Mouse (Mus musculus): Measurements from ENCODE around the gene Ergic2. TPM values are rescaled to one million over a fixed set of nuclear protein-coding genes. Genes with fewer than 3 reads are reported as not detected.
A peak's percentile ranks its signal among the peaks of the same experiment; 100 is the strongest.

The Ergic2 gene
- polyA plus RNA-seq, 1 experiment from 2014 or later: 213 TPM

- Histone ChIP-seq H3K36me3 (ENCODE audit: control insufficient read depth, insufficient read depth, low read length) (no peaks in the 10 kb centered on the region), H3K9ac (replicated peaks; ENCODE audit: low read length) (no peak overlapping the region), H3K27me3 (ENCODE audit: control insufficient read depth, insufficient read depth, low read length) (no peaks in the 10 kb centered on the region), H3K27ac (replicated peaks; ENCODE audit: low read depth, low read length) (no peak overlapping the region), H3K4me2 (ENCODE audit: low read length) (no peak overlapping the region), H3K9me3 (ENCODE audit: control insufficient read depth, low read length) (no peaks in the 10 kb centered on the region), H3K4me3 (replicated peaks; ENCODE audit: low read depth, low read length) (no peak overlapping the region), H3K4me1 (ENCODE audit: control insufficient read depth, insufficient read depth, low read length) (no peaks in the 10 kb centered on the region)
- DNase-seq (no peak), ATAC-seq (ENCODE audit: low FRiP score, low TSS enrichment) (no peak)
- WGBS: 70% methylated on average over 2 of the region's 2 CpGs
Measured at GRCm38 (mm10) chr6:148222686-148223085, 10.5 kb upstream of the Ergic2 start.

DNA sequence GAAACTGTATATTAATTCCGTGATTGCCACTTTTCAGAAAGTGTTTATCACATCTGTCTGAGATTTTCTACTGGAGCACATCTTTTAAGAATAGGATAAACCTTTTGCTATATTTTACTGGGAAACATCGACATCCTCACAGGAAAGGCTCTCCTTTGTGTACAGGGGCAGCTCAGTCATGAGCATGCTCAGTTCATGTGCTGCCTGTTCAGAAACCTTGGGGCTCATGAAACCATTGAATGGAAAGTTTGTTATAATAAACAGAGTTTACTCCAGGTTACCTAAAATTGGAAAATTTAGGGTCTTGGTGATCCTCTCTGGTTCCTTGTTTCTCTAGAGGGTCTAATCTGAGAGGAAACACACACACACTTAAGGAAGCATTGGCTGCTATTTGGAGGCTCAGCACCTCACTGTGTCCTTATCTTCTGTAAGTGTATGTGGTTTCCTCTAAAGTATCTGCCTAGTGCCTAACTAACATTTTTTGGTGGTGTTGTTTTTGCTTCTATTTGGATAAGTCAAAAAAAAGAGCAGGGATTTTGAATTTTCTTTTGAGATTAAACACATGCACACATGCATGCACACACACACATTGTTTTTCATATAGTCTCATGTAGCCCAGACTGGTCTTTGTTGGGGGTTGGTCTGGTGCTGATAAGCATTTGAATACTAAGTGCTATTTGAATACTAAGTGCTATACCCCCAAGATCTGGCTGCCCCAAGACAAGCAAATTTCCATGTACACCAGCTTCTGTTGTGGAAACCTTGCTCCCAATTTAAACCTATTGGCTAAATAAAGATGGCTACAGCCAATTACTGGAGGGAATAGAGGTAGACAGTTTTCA, 6.3 kb upstream of the Ergic2 start:
- Histone ChIP-seq H3K4me1 (ENCODE audit: control insufficient read depth, insufficient read depth, low read length) (no peaks in the 10 kb centered on the region), H3K27ac (replicated peaks; ENCODE audit: low read depth, low read length) (no peak overlapping the region), H3K36me3 (ENCODE audit: control insufficient read depth, insufficient read depth, low read length) (no peaks in the 10 kb centered on the region), H3K9me3 (ENCODE audit: control insufficient read depth, low read length) (no peaks in the 10 kb centered on the region), H3K4me2 (ENCODE audit: low read length) (no peak overlapping the region), H3K27me3 (ENCODE audit: control insufficient read depth, insufficient read depth, low read length) (no peaks in the 10 kb centered on the region), H3K9ac (replicated peaks; ENCODE audit: low read length) (no peak overlapping the region), H3K4me3 (replicated peaks; ENCODE audit: low read depth, low read length) (no peak overlapping the region)
- ATAC-seq (ENCODE audit: low FRiP score, low TSS enrichment) (no peak), DNase-seq (no peak)
- WGBS: 91% methylated on average over 2 of the region's 2 CpGs

GRCm38 (mm10) chr6:148216752-148217151, 4.6 kb upstream of the Ergic2 start:
- no peaks in the 10 kb centered on the region for H3K9me3 ChIP-seq (ENCODE audit: control insufficient read depth, low read length)
- no peak overlapping the region for H3K9ac ChIP-seq (replicated peaks; ENCODE audit: low read length)
- H3K4me2 ChIP-seq (ENCODE audit: low read length): no peak overlapping the region
- H3K36me3 ChIP-seq (ENCODE audit: control insufficient read depth, insufficient read depth, low read length): no peaks in the 10 kb centered on the region
- H3K27me3 ChIP-seq (ENCODE audit: control insufficient read depth, insufficient read depth, low read length): no peaks in the 10 kb centered on the region
- peaks cover 7% of the 10 kb centered on the region for H3K4me1 ChIP-seq (ENCODE audit: control insufficient read depth, insufficient read depth, low read length)
- no peak overlapping the region for H3K27ac ChIP-seq (replicated peaks; ENCODE audit: low read depth, low read length)
- 90% methylated on average over 4 of the region's 4 CpGs for WGBS
- ATAC-seq (ENCODE audit: low FRiP score, low TSS enrichment) (no peak), DNase-seq (no peak)
- H3K4me3 ChIP-seq (replicated peaks; ENCODE audit: low read depth, low read length): no peak overlapping the region

GRCm38 (mm10) chr6:148214765-148215164, 2.6 kb upstream of the Ergic2 start:
- no peak overlapping the region for H3K27ac ChIP-seq (replicated peaks; ENCODE audit: low read depth, low read length)
- no peak overlapping the region for H3K4me2 ChIP-seq (ENCODE audit: low read length)

DNA sequence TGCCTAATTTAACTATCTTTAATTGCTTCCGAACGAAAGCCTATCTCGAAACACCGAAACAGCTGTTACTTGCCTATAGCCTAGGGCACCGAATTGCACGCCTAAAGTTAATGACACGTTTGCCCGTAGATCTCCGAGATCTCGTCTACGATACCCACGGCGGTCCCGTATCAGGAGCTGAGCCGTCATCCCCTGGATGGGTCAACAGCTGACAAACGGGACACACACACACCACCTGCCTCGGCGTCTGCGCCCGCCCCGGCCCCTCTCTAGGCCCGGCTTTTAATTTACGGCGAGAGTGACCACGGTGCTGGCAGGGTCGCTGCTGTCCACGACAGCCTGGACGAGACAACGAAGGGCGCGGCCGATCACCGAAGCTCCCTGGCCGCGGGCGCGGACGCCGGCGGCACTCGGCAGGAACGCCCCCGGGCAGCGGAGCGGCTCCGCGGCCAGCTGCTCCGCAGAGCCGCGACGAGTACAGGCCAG, 740 bp downstream of the Ergic2 start:
- Histone ChIP-seq H3K9me3 (ENCODE audit: control insufficient read depth, low read length) (no peaks in the 10 kb centered on the region), H3K27me3 (ENCODE audit: control insufficient read depth, insufficient read depth, low read length) (no peaks in the 10 kb centered on the region), H3K4me1 (ENCODE audit: control insufficient read depth, insufficient read depth, low read length) (peaks cover 18% of the 10 kb centered on the region), H3K4me2 (ENCODE audit: low read length) (peak overlapping the region; percentile 80), H3K27ac (replicated peaks; ENCODE audit: low read depth, low read length) (peak overlapping the region; percentile 89), H3K9ac (replicated peaks; ENCODE audit: low read length) (peak overlapping the region; percentile 98), H3K4me3 (replicated peaks; ENCODE audit: low read depth, low read length) (peak overlapping the region; percentile 97), H3K36me3 (ENCODE audit: control insufficient read depth, insufficient read depth, low read length) (no peaks in the 10 kb centered on the region)
- ATAC-seq (ENCODE audit: low FRiP score, low TSS enrichment) (peak; percentile 57), DNase-seq (no peak)
- WGBS: 1% methylated on average over 51 of the region's 51 CpGs

More at GRCm38 (mm10) chr6:148214765-148215164, 2.6 kb upstream of the Ergic2 start:
- Histone ChIP-seq H3K9me3 (ENCODE audit: control insufficient read depth, low read length) (no peaks in the 10 kb centered on the region), H3K9ac (replicated peaks; ENCODE audit: low read length) (no peak overlapping the region), H3K27me3 (ENCODE audit: control insufficient read depth, insufficient read depth, low read length) (no peaks in the 10 kb centered on the region), H3K4me1 (ENCODE audit: control insufficient read depth, insufficient read depth, low read length) (peaks cover 18% of the 10 kb centered on the region), H3K4me3 (replicated peaks; ENCODE audit: low read depth, low read length) (no peak overlapping the region), H3K36me3 (ENCODE audit: control insufficient read depth, insufficient read depth, low read length) (no peaks in the 10 kb centered on the region)
- DNase-seq (peak; percentile 82), ATAC-seq (ENCODE audit: low FRiP score, low TSS enrichment) (no peak)
- WGBS: 7% methylated on average over 5 of the region's 5 CpGs

DNA sequence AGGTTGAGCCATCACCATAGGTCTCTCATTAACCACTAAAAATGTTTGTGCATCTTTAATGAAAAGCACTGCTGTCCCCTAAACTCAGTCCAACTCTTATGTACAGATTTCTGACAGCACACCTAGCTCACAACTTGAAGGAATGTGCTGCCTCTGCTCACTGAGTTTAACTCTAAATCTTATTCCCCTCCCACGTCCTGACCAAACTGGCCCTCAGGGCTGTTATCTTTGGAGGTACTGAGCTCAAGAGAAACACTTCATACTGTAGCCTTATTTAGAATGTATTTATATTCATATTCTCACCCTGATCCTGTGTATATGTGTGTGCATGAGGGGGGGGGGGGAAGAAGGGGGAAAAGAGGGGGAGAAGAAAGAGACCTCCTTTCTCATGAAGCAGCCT, 4.7 kb downstream of the Ergic2 start:
- Histone ChIP-seq H3K4me1 (ENCODE audit: control insufficient read depth, insufficient read depth, low read length) (peaks cover 12% of the 10 kb centered on the region), H3K27me3 (ENCODE audit: control insufficient read depth, insufficient read depth, low read length) (no peaks in the 10 kb centered on the region), H3K36me3 (ENCODE audit: control insufficient read depth, insufficient read depth, low read length) (peaks cover 17% of the 10 kb centered on the region), H3K4me3 (replicated peaks; ENCODE audit: low read depth, low read length) (no peak overlapping the region), H3K9me3 (ENCODE audit: control insufficient read depth, low read length) (no peaks in the 10 kb centered on the region), H3K27ac (replicated peaks; ENCODE audit: low read depth, low read length) (no peak overlapping the region), H3K9ac (replicated peaks; ENCODE audit: low read length) (no peak overlapping the region), H3K4me2 (ENCODE audit: low read length) (no peak overlapping the region)
- ATAC-seq (ENCODE audit: low FRiP score, low TSS enrichment): no peak
- no peak for DNase-seq
- 92% methylated on average over 1 of the region's 1 CpGs for WGBS

DNA sequence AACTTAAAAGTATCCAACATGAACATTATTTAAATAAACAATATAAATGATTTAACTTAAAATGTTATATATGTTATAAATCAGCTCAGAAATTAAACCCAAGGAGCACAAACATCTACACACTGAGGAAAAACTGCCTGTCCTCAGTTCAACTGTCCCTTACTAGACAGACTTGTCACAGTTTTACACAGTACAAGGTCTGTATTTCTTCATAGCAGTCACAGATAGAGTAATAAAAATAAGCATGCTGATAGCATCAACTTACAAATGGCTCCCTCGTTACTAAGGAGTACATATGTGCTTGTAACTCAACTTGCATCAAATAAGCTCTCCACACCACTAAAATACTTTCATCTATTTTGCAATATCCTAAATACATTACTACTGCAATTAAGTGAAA, 7.0 kb downstream of the Ergic2 start:
- Histone ChIP-seq H3K27ac (replicated peaks; ENCODE audit: low read depth, low read length) (no peak overlapping the region), H3K27me3 (ENCODE audit: control insufficient read depth, insufficient read depth, low read length) (no peaks in the 10 kb centered on the region), H3K4me3 (replicated peaks; ENCODE audit: low read depth, low read length) (no peak overlapping the region), H3K4me1 (ENCODE audit: control insufficient read depth, insufficient read depth, low read length) (0 out of 2 replicates have a peak, but pooled peaks cover 1% of the 10 kb centered on the region), H3K9me3 (ENCODE audit: control insufficient read depth, low read length) (no peaks in the 10 kb centered on the region), H3K9ac (replicated peaks; ENCODE audit: low read length) (no peak overlapping the region), H3K36me3 (ENCODE audit: control insufficient read depth, insufficient read depth, low read length) (peaks cover 36% of the 10 kb centered on the region), H3K4me2 (ENCODE audit: low read length) (no peak overlapping the region)
- no peak for DNase-seq
- ATAC-seq (ENCODE audit: low FRiP score, low TSS enrichment): no peak
- 96% methylated on average over 1 of the region's 1 CpGs for WGBS

- Histone ChIP-seq H3K4me3 (replicated peaks; ENCODE audit: low read depth, low read length) (no peak overlapping the region), H3K9me3 (ENCODE audit: control insufficient read depth, low read length) (no peaks in the 10 kb centered on the region), H3K27me3 (ENCODE audit: control insufficient read depth, insufficient read depth, low read length) (no peaks in the 10 kb centered on the region), H3K4me1 (ENCODE audit: control insufficient read depth, insufficient read depth, low read length) (no peaks in the 10 kb centered on the region), H3K4me2 (ENCODE audit: low read length) (no peak overlapping the region), H3K27ac (replicated peaks; ENCODE audit: low read depth, low read length) (no peak overlapping the region), H3K36me3 (ENCODE audit: control insufficient read depth, insufficient read depth, low read length) (peaks cover 69% of the 10 kb centered on the region), H3K9ac (replicated peaks; ENCODE audit: low read length) (no peak overlapping the region)
- no peak for ATAC-seq (ENCODE audit: low FRiP score, low TSS enrichment)
- DNase-seq: no peak
- WGBS: 96% methylated on average over 3 of the region's 3 CpGs
Measured at GRCm38 (mm10) chr6:148199729-148200128, 12.4 kb downstream of the Ergic2 start.

DNA sequence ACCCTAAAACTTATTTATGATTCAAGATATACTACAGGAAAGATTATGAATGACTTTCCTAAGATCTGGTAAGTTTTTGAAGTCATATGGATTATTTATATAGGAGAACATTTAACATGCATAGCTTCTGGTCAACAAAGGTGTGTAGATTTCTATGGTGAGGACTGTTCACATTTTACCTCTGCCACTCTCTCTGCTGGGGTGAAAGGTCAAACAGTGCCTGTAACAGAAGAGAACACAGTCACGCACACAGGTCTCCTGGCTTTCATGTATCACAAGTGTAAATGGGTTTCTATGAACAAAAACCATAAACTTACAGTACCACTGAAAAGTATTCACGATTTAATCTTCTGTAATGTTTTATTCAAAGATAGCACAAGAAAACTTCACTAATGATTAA, 13.0 kb downstream of the Ergic2 start:
- Histone ChIP-seq H3K4me3 (replicated peaks; ENCODE audit: low read depth, low read length) (no peak overlapping the region), H3K4me1 (ENCODE audit: control insufficient read depth, insufficient read depth, low read length) (no peaks in the 10 kb centered on the region), H3K4me2 (ENCODE audit: low read length) (no peak overlapping the region), H3K9ac (replicated peaks; ENCODE audit: low read length) (no peak overlapping the region), H3K36me3 (ENCODE audit: control insufficient read depth, insufficient read depth, low read length) (peaks cover 73% of the 10 kb centered on the region), H3K9me3 (ENCODE audit: control insufficient read depth, low read length) (no peaks in the 10 kb centered on the region), H3K27me3 (ENCODE audit: control insufficient read depth, insufficient read depth, low read length) (no peaks in the 10 kb centered on the region), H3K27ac (replicated peaks; ENCODE audit: low read depth, low read length) (no peak overlapping the region)
- WGBS: 94% methylated on average over 2 of the region's 2 CpGs
- DNase-seq (no peak), ATAC-seq (ENCODE audit: low FRiP score, low TSS enrichment) (no peak)

All from midbrain, embryonic 14.5 days (tissue).